Mouse (Mus musculus) limb, embryonic 11.5 days (tissue): ENCODE results near the gene Arnt2. TPM values are rescaled to one million over a fixed set of nuclear protein-coding genes. Genes with fewer than 3 reads are reported as not detected.

Experiments
- ATAC-seq: fragments of 200-750 bp; cut with Nextera tagmentation; 2 replicates; pipeline ENCODE4 v1.8.0; 2017; ENCODE audit warnings: low read depth; ENCODE audit not compliant: insufficient number of reproducible peaks, low FRiP score, low TSS enrichment
- DNase-seq: peaks from one replicate; pipeline ENCODE4 v3.0.0-alpha.2; 2015; ENCODE audit warnings: low spot score
- H3K27ac ChIP-seq: fragments of 300-500 bp; sonication (generic); replicated peaks from 2 replicates; pipeline ENCODE4 v1.5.1; 2014; ENCODE audit warnings: low read depth, mild to moderate bottlenecking, low read length
- H3K27me3 ChIP-seq: fragments of 300-500 bp; sonication (generic); 2 replicates; pipeline ENCODE4 v1.6.1; 2014; ENCODE audit warnings: mild to moderate bottlenecking, low read length, mixed read lengths; ENCODE audit not compliant: control insufficient read depth, insufficient read depth
- H3K36me3 ChIP-seq: fragments of 300-500 bp; sonication (generic); 2 replicates; pipeline ENCODE4 v1.6.1; 2014; ENCODE audit warnings: mild to moderate bottlenecking, low read length, moderate library complexity, mixed read lengths; ENCODE audit not compliant: control insufficient read depth, insufficient read depth
- H3K4me1 ChIP-seq: fragments of 300-500 bp; sonication (generic); 2 replicates; pipeline ENCODE4 v1.6.1; 2014; ENCODE audit warnings: low read length, mixed read lengths; ENCODE audit not compliant: control insufficient read depth, insufficient read depth
- H3K4me2 ChIP-seq: fragments of 300-500 bp; sonication (generic); 2 replicates; pipeline ENCODE4 v1.6.1; 2014; ENCODE audit warnings: low read depth, mild to moderate bottlenecking, moderate library complexity; ENCODE audit not compliant: severe bottlenecking
- H3K4me3 ChIP-seq: fragments of 300-500 bp; sonication (generic); 2 replicates; pipeline ENCODE4 v1.5.1; 2014; ENCODE audit warnings: low read depth, low read length
- H3K9ac ChIP-seq: fragments of 300-500 bp; sonication (generic); 2 replicates; pipeline ENCODE4 v1.6.1; 2014; ENCODE audit warnings: mild to moderate bottlenecking, low read length
- H3K9me3 ChIP-seq: fragments of 300-500 bp; sonication (generic); 2 replicates; pipeline ENCODE4 v1.6.1; 2016; ENCODE audit warnings: low read length; ENCODE audit not compliant: control insufficient read depth
- WGBS: fragments of 180-500 bp; shearing (Covaris S2); extraction: QIAGEN DNeasy Blood & Tissue Kit; methylation state at CpG from one replicate; pipeline ENCODE4 v1.1.7; 2014; 5-methylcytosine and 5-hydroxymethylcytosine counted together
- polyA plus RNA-seq: library from polyadenylated mRNA; unstranded; fragments of >200 nt; fragmentation: Nextera tagmentation; extraction: Ambion mirVana; gene quantifications from 2 replicates; pipeline ENCODE4 v1.2.1, GENCODE M21; 2014

Arnt2 gene
- polyA plus RNA-seq, 1 experiment from 2014 or later = 17.8 TPM

GRCm38 (mm10) chr7:84349976-84350375 lies 60.0 kb downstream of the Arnt2 start:
- Histone ChIP-seq H3K27me3 (no peaks in the 10 kb centered on the region), H3K4me3 (no peak overlapping the region), H3K9me3 (no peaks in the 10 kb centered on the region), H3K4me2 (no peak overlapping the region), H3K27ac (no peak overlapping the region), H3K4me1 (no peaks in the 10 kb centered on the region), H3K9ac (no peak overlapping the region), H3K36me3 (0 out of 2 replicates have a peak, but pooled peaks cover 2% of the 10 kb centered on the region)
- WGBS = 79% methylated on average over 2 of the region's 2 CpGs
- DNase-seq (no peak), ATAC-seq (no peak)

GRCm38 (mm10) chr7:84348145-84348911 lies 61.6 kb downstream of the Arnt2 start:
- no peak overlapping the region for H3K27ac ChIP-seq
- H3K4me1 ChIP-seq = no peaks in the 10 kb centered on the region
- no peak for ATAC-seq
- H3K9me3 ChIP-seq = peaks cover 3% of the 10 kb centered on the region; the same call in 1 of the 2 replicates
- no peak overlapping the region for H3K9ac ChIP-seq
- 93% methylated on average over 9 of the region's 9 CpGs for WGBS
- H3K36me3 ChIP-seq = peaks cover 2% of the 10 kb centered on the region; the same call in 1 of the 2 replicates
- no peak overlapping the region for H3K4me3 ChIP-seq
- no peaks in the 10 kb centered on the region for H3K27me3 ChIP-seq
- no peak for DNase-seq
- no peak overlapping the region for H3K4me2 ChIP-seq

DNA sequence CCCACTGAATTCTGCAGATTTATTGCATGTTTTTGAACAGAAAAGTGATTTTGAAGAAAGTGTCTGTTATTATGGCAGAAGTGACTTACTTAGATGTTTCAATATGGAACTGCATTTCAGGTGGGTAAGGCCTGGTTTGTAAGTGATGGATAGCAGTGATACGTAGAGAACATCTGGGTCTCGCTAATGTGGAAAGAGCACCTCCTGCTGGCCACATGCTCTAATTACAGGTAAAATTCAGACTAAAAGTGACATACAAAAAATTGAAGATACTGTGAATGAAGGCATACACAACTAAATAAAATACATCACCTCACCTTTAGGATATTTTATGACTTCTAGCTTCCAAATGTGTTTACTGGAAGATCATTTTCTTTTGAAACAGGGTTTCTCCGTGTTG lies 66.8 kb downstream of the Arnt2 start:
- Histone ChIP-seq H3K4me1 (no peaks in the 10 kb centered on the region), H3K27me3 (no peaks in the 10 kb centered on the region), H3K27ac (no peak overlapping the region), H3K4me3 (no peak overlapping the region), H3K9ac (no peak overlapping the region), H3K9me3 (peaks cover 3% of the 10 kb centered on the region; the same call in 1 of the 2 replicates), H3K36me3 (peaks cover 2% of the 10 kb centered on the region; the same call in 1 of the 2 replicates), H3K4me2 (no peak overlapping the region)
- ATAC-seq (no peak), DNase-seq (no peak)
- WGBS = 94% methylated on average over 3 of the region's 3 CpGs

- Histone ChIP-seq H3K36me3 (no peaks in the 10 kb centered on the region; the same call in 1 of the 2 replicates), H3K4me2 (no peak overlapping the region), H3K9ac (no peak overlapping the region), H3K9me3 (peaks cover 3% of the 10 kb centered on the region; the same call in 1 of the 2 replicates), H3K4me1 (no peaks in the 10 kb centered on the region), H3K4me3 (no peak overlapping the region), H3K27ac (no peak overlapping the region), H3K27me3 (no peaks in the 10 kb centered on the region)
- DNase-seq = no peak
- 93% methylated on average over 1 of the region's 1 CpGs for WGBS
- no peak for ATAC-seq
Observed at GRCm38 (mm10) chr7:84341001-84341400, 69.0 kb downstream of the Arnt2 start.

- ATAC-seq = no peak
- Histone ChIP-seq H3K4me1 (no peaks in the 10 kb centered on the region), H3K4me3 (no peak overlapping the region), H3K4me2 (no peak overlapping the region), H3K27me3 (no peaks in the 10 kb centered on the region), H3K27ac (no peak overlapping the region), H3K9me3 (peaks cover 3% of the 10 kb centered on the region; the same call in 1 of the 2 replicates), H3K9ac (no peak overlapping the region), H3K36me3 (no peaks in the 10 kb centered on the region; the same call in 1 of the 2 replicates)
- no peak for DNase-seq
- WGBS = 77% methylated on average over 1 of the region's 1 CpGs
Observed at GRCm38 (mm10) chr7:84339186-84339585, 70.8 kb downstream of the Arnt2 start.

GRCm38 (mm10) chr7:84337768-84338167 lies 72.2 kb downstream of the Arnt2 start:
- Histone ChIP-seq H3K4me3 (no peak overlapping the region), H3K4me2 (no peak overlapping the region), H3K27me3 (no peaks in the 10 kb centered on the region), H3K4me1 (no peaks in the 10 kb centered on the region), H3K9me3 (no peaks in the 10 kb centered on the region), H3K27ac (no peak overlapping the region), H3K36me3 (no peaks in the 10 kb centered on the region; the same call in 1 of the 2 replicates), H3K9ac (no peak overlapping the region)
- ATAC-seq (no peak), DNase-seq (no peak)
- 87% methylated on average over 4 of the region's 4 CpGs for WGBS

DNA sequence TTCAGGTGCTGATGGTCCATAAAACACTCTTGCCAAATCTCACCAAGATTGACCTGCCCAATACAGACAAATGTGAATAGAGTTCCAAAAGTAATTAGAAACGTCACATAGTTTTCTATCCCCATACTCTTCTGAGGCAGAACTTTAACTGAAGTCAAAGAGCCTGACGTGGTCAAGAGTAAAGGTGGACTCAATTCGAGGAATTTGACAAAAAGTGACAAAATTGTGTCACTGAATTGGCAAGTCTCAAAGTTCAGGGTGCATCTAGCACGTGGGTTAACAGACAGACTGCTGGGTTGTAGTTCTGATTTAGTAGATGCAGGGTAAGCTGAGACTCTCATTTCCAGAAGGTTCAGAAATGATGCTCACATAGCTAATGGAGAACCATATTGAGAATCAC lies 73.1 kb downstream of the Arnt2 start:
- H3K4me3 ChIP-seq = no peak overlapping the region
- H3K27me3 ChIP-seq = no peaks in the 10 kb centered on the region
- H3K36me3 ChIP-seq = no peaks in the 10 kb centered on the region; the same call in 1 of the 2 replicates
- no peak overlapping the region for H3K4me2 ChIP-seq
- ATAC-seq (no peak), DNase-seq (no peak)
- no peak overlapping the region for H3K27ac ChIP-seq
- 91% methylated on average over 4 of the region's 4 CpGs for WGBS
- no peak overlapping the region for H3K9ac ChIP-seq
- H3K4me1 ChIP-seq = no peaks in the 10 kb centered on the region
- H3K9me3 ChIP-seq = no peaks in the 10 kb centered on the region

- no peak for DNase-seq
- Histone ChIP-seq H3K4me3 (no peak overlapping the region), H3K9me3 (no peaks in the 10 kb centered on the region), H3K4me1 (no peaks in the 10 kb centered on the region), H3K36me3 (no peaks in the 10 kb centered on the region; the same call in 1 of the 2 replicates), H3K27me3 (no peaks in the 10 kb centered on the region), H3K27ac (no peak overlapping the region), H3K9ac (no peak overlapping the region), H3K4me2 (no peak overlapping the region)
- WGBS = 80% methylated on average over 2 of the region's 2 CpGs
- ATAC-seq = no peak
Observed at GRCm38 (mm10) chr7:84336580-84336886, 73.4 kb downstream of the Arnt2 start.
